Mouse (Mus musculus): ENCODE data around the gene Gimap5. TPM values are rescaled to one million over a fixed set of nuclear protein-coding genes. Genes with fewer than 3 reads are reported as not detected.

Gene Gimap5
- polyA plus RNA-seq, 1 experiment = 19.6 TPM

DNA sequence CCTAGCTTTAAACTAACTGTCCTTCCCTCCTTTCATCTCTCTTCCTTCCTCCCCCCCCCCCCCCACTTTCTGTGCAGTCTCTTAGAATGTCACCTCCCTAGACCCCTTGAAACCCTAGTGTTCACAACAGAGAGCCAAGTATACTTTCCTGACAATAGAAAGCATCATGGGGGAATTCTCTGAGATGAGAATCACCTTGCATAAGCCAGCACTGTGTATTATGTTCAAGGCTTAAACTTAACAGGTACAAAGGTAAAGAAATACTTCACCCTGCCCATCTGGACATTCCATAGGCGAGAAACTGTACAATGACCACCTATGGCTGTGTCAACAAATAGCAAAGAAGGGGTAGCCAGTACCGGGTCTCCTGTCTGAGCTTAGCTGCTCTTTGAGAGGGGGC is 507 bp upstream of the Gimap5 start:
- H3K36me3 ChIP-seq (ENCODE audit: control insufficient read depth, insufficient read depth, low read length) = no peaks in the 10 kb centered on the region
- peaks cover 9% of the 10 kb centered on the region; the same call in 1 of the 2 replicates for H3K4me1 ChIP-seq (ENCODE audit: control insufficient read depth, insufficient read depth, low read length)
- TF ChIP-seq POLR2A (IDR thresholded peaks at IDR 0.05; ENCODE audit: low read depth, low read length) (no peak), CTCF (conservative IDR thresholded peaks at IDR 0.05; ENCODE audit: insufficient read depth, insufficient read length, low read depth, low read length) (no peak)
- DNase-seq = no peak
- peak overlapping the region; percentile 86 for H3K27ac ChIP-seq (ENCODE audit: insufficient read depth, low read depth, low read length)
- no peaks in the 10 kb centered on the region for H3K27me3 ChIP-seq (replicated peaks; ENCODE audit: control insufficient read depth, insufficient read depth, low read length)
- 58% methylated on average over 2 of the region's 2 CpGs for WGBS
- peak overlapping the region; percentile 30 for H3K4me3 ChIP-seq (ENCODE audit: insufficient read depth, low read depth, low read length)

- 65% methylated on average over 7 of the region's 7 CpGs for WGBS
- DNase-seq = peak; percentile 64
- no peaks in the 10 kb centered on the region for H3K4me1 ChIP-seq (ENCODE audit: control insufficient read depth, insufficient read depth, low read length)
- TF ChIP-seq POLR2A (IDR thresholded peaks at IDR 0.05; ENCODE audit: low read depth, low read length) (no peak), CTCF (conservative IDR thresholded peaks at IDR 0.05; ENCODE audit: insufficient read depth, insufficient read length, low read depth, low read length) (no peak)
- H3K27me3 ChIP-seq (replicated peaks; ENCODE audit: control insufficient read depth, insufficient read depth, low read length) = no peaks in the 10 kb centered on the region
- H3K36me3 ChIP-seq (ENCODE audit: control insufficient read depth, insufficient read depth, low read length) = no peaks in the 10 kb centered on the region
- H3K27ac ChIP-seq (ENCODE audit: insufficient read depth, low read depth, low read length) = peak overlapping the region; percentile 87
- H3K4me3 ChIP-seq (ENCODE audit: insufficient read depth, low read depth, low read length) = peak overlapping the region; percentile 47
These were observed 1.3 kb downstream of the Gimap5 start for GRCm38 (mm10) chr6:48747091-48747966.

DNA sequence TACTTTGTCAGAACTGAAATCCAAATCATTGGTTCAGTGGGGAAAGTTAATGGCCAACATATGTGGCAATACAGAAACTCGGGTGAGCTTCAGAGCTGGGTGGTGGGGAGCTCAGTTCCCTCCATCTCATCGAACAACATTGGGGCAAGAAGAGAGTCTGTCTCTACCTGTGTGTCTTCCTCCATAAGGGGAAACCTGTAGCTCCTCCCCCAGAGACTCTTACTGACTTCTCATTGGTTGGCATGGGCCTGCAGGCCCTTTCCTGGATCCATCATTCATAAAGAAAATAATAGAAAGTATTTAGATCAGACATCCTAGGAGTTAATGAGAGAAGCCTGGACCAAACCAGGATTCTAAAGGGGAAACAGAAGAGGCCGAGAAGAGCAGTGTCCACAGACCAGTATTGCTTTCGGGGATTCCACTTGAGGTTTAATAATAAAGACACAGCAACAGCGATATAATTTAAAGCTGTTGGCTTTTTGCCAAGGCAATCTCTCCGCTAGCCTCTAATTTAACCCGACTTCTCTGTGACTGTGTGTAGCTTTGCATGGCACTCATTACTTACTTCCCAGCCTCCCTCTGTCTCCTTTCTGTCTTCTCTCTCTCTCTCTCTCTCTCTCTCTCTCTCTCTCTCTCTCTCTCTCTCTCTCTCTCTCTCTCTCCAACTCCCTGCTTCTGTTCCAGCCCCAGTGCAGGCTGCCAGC is 17.7 kb downstream of the Gimap5 start:
- Histone ChIP-seq H3K4me3 (ENCODE audit: insufficient read depth, low read depth, low read length) (no peak overlapping the region), H3K27me3 (replicated peaks; ENCODE audit: control insufficient read depth, insufficient read depth, low read length) (no peaks in the 10 kb centered on the region), H3K27ac (ENCODE audit: insufficient read depth, low read depth, low read length) (no peak overlapping the region), H3K36me3 (ENCODE audit: control insufficient read depth, insufficient read depth, low read length) (no peaks in the 10 kb centered on the region), H3K4me1 (ENCODE audit: control insufficient read depth, insufficient read depth, low read length) (no peaks in the 10 kb centered on the region)
- no peak for DNase-seq
- 64% methylated on average over 7 of the region's 7 CpGs for WGBS
- TF ChIP-seq CTCF (conservative IDR thresholded peaks at IDR 0.05; ENCODE audit: insufficient read depth, insufficient read length, low read depth, low read length) (no peak), POLR2A (IDR thresholded peaks at IDR 0.05; ENCODE audit: low read depth, low read length) (no peak)

DNA sequence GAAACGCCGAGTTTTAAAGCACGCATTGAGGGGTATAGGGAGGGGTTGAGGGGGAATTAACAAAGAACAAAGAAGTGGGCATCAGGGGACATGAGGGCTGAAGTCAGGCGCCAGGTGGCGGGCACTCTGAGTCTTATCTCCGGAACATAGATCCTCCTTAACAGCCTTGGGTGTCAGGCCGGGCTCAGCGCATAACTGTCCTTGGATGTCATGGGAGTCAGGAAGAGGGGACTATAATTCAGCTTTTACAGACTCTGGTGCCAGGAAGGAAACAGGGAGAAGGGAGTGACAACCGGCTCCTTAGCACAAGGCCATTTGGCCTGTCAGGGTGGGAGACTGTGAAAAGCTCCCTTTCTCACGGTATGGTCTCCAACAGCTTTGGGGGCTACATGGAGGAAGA is 18.5 kb downstream of the Gimap5 start:
- TF ChIP-seq POLR2A (IDR thresholded peaks at IDR 0.05; ENCODE audit: low read depth, low read length) = no peak
- TF ChIP-seq CTCF (conservative IDR thresholded peaks at IDR 0.05; ENCODE audit: insufficient read depth, insufficient read length, low read depth, low read length) = no peak
- DNase-seq = peak; percentile 55
- WGBS = 83% methylated on average over 10 of the region's 10 CpGs
- H3K4me1 ChIP-seq (ENCODE audit: control insufficient read depth, insufficient read depth, low read length) = no peaks in the 10 kb centered on the region
- no peaks in the 10 kb centered on the region for H3K27me3 ChIP-seq (replicated peaks; ENCODE audit: control insufficient read depth, insufficient read depth, low read length)
- H3K36me3 ChIP-seq (ENCODE audit: control insufficient read depth, insufficient read depth, low read length) = no peaks in the 10 kb centered on the region
- no peak overlapping the region for H3K27ac ChIP-seq (ENCODE audit: insufficient read depth, low read depth, low read length)
- no peak overlapping the region for H3K4me3 ChIP-seq (ENCODE audit: insufficient read depth, low read depth, low read length)

- no peak for DNase-seq
- Histone ChIP-seq H3K27ac (ENCODE audit: insufficient read depth, low read depth, low read length) (no peak overlapping the region), H3K4me1 (ENCODE audit: control insufficient read depth, insufficient read depth, low read length) (no peaks in the 10 kb centered on the region), H3K36me3 (ENCODE audit: control insufficient read depth, insufficient read depth, low read length) (no peaks in the 10 kb centered on the region), H3K27me3 (replicated peaks; ENCODE audit: control insufficient read depth, insufficient read depth, low read length) (no peaks in the 10 kb centered on the region), H3K4me3 (ENCODE audit: insufficient read depth, low read depth, low read length) (no peak overlapping the region)
- 67% methylated on average over 9 of the region's 9 CpGs for WGBS
- TF ChIP-seq CTCF (conservative IDR thresholded peaks at IDR 0.05; ENCODE audit: insufficient read depth, insufficient read length, low read depth, low read length) (no peak), POLR2A (IDR thresholded peaks at IDR 0.05; ENCODE audit: low read depth, low read length) (no peak)
These were observed 22.3 kb downstream of the Gimap5 start for GRCm38 (mm10) chr6:48768178-48768869.

DNA sequence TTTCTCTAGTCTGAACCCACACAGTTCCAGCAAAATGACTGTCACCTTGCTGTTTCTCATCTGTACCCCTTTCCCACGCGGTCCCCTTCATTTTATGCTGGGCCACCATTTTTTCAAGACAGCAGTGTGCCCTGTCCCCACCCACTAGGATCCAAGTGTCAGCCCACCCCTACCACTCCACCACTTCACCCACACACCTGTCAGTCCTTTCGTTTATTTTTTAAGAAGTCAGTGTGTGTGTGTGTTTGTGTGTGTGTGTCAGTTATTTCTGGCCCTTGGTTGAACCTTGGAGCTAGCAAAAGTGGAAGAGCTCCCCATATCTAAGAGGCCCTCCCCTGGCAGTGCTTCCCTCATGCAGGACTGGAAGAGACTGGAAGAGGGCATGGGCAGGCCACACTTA is 22.9 kb downstream of the Gimap5 start:
- 88% methylated on average over 3 of the region's 3 CpGs for WGBS
- no peak for DNase-seq
- TF ChIP-seq POLR2A (IDR thresholded peaks at IDR 0.05; ENCODE audit: low read depth, low read length) = no peak
- TF ChIP-seq CTCF (conservative IDR thresholded peaks at IDR 0.05; ENCODE audit: insufficient read depth, insufficient read length, low read depth, low read length) = no peak
- no peaks in the 10 kb centered on the region for H3K36me3 ChIP-seq (ENCODE audit: control insufficient read depth, insufficient read depth, low read length)
- no peaks in the 10 kb centered on the region for H3K27me3 ChIP-seq (replicated peaks; ENCODE audit: control insufficient read depth, insufficient read depth, low read length)
- H3K4me1 ChIP-seq (ENCODE audit: control insufficient read depth, insufficient read depth, low read length) = no peaks in the 10 kb centered on the region
- H3K4me3 ChIP-seq (ENCODE audit: insufficient read depth, low read depth, low read length) = no peak overlapping the region
- no peak overlapping the region for H3K27ac ChIP-seq (ENCODE audit: insufficient read depth, low read depth, low read length)

Measured in kidney, adult 2 months (tissue).